Mouse (Mus musculus) adrenal gland, adult 8-10 months (tissue): Measurements from ENCODE around the gene Msrb2. TPM values are rescaled to one million over a fixed set of nuclear protein-coding genes. Genes with fewer than 3 reads are reported as not detected.

Experiments
- total RNA-seq, 4 experiments: library from RNA; stranded (reverse); gene quantifications; 2 replicates each; pipeline ENCODE4 v1.2.4; 2022

The Msrb2 gene
- total RNA-seq, 4 experiments from 2014 or later = 29.5 to 33.6 (median 30.5) TPM

Other genes with a start within 250 kb of the Msrb2 start
- under 1 TPM in 1 of 4 experiments, not detected in 3; 0.10 TPM for gene Armc3, start 172.1 kb upstream of the Msrb2 start, total RNA-seq
- not detected for gene Ptf1a, start 74.2 kb downstream of the Msrb2 start, total RNA-seq
- not detected for gene 4921504E06Rik, start 182.5 kb downstream of the Msrb2 start, total RNA-seq